Mouse (Mus musculus): Measurements from ENCODE around the gene Prss53. TPM values are rescaled to one million over a fixed set of nuclear protein-coding genes. Genes with fewer than 3 reads are reported as not detected.
A peak's percentile ranks its signal among the peaks of the same experiment; 100 is the strongest.

Gene Prss53
- polyA plus RNA-seq, 1 experiment from 2014 or later = 1.1 TPM

GRCm38 (mm10) chr7:127926846-127927245, 36.1 kb upstream of the Prss53 start:
- H3K36me3 ChIP-seq = peaks cover 33% of the 10 kb centered on the region
- peak overlapping the region; percentile 50 for H3K4me2 ChIP-seq
- H3K9ac ChIP-seq = peak overlapping the region; percentile 13; the same call in 1 of the 2 replicates
- H3K4me1 ChIP-seq = peaks cover 66% of the 10 kb centered on the region
- no peak overlapping the region for H3K4me3 ChIP-seq
- no peak for ATAC-seq (ENCODE audit: borderline replicate concordance, extremely low read depth, low FRiP score, low TSS enrichment)
- WGBS = 76% methylated on average over 11 of the region's 11 CpGs
- peaks cover 20% of the 10 kb centered on the region for H3K27me3 ChIP-seq
- H3K9me3 ChIP-seq = no peaks in the 10 kb centered on the region
- H3K27ac ChIP-seq = peak overlapping the region; percentile 96

DNA sequence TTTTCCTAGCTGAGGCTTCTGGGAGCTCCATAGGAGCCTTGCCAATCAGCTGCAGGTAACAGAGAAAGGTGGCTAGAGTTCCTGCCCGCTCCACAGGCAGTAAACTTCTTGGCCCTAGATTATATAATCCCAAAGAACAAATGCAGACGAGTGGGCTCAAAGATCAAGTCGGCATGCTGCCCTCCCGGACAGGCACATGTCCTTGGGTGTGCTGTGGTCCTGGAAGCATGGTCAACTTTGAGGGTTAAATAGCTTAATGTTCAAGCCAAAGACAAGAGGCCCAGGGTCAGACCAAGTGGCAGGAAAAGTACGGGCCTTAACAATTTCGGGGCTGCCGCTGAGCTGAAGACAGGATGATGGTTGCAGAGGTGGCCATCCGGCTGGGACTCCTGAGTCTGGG, 35.3 kb upstream of the Prss53 start:
- H3K27me3 ChIP-seq = peaks cover 20% of the 10 kb centered on the region
- no peaks in the 10 kb centered on the region for H3K9me3 ChIP-seq
- ATAC-seq (ENCODE audit: borderline replicate concordance, extremely low read depth, low FRiP score, low TSS enrichment) = no peak
- H3K4me1 ChIP-seq = peaks cover 58% of the 10 kb centered on the region
- H3K4me3 ChIP-seq = peak overlapping the region; percentile 5; the same call in 1 of the 2 replicates
- H3K9ac ChIP-seq = no peak overlapping the region
- WGBS = 70% methylated on average over 8 of the region's 8 CpGs
- peaks cover 33% of the 10 kb centered on the region for H3K36me3 ChIP-seq
- peak overlapping the region; percentile 50; the same call in 1 of the 2 replicates for H3K4me2 ChIP-seq
- H3K27ac ChIP-seq = peak overlapping the region; percentile 96

GRCm38 (mm10) chr7:127925252-127925651, 34.5 kb upstream of the Prss53 start:
- peaks cover 39% of the 10 kb centered on the region for H3K36me3 ChIP-seq
- H3K27ac ChIP-seq = peak overlapping the region; percentile 96
- peaks cover 16% of the 10 kb centered on the region for H3K27me3 ChIP-seq
- H3K9ac ChIP-seq = no peak overlapping the region
- ATAC-seq (ENCODE audit: borderline replicate concordance, extremely low read depth, low FRiP score, low TSS enrichment) = peak; percentile 77
- peaks cover 50% of the 10 kb centered on the region for H3K4me1 ChIP-seq
- H3K4me3 ChIP-seq = peak overlapping the region; percentile 5; the same call in 1 of the 2 replicates
- no peaks in the 10 kb centered on the region for H3K9me3 ChIP-seq
- WGBS = 47% methylated on average over 5 of the region's 5 CpGs
- H3K4me2 ChIP-seq = peak overlapping the region; percentile 27

- no peaks in the 10 kb centered on the region for H3K9me3 ChIP-seq
- H3K27ac ChIP-seq = peak overlapping the region; percentile 76
- H3K4me1 ChIP-seq = peaks cover 48% of the 10 kb centered on the region
- H3K4me3 ChIP-seq = no peak overlapping the region
- WGBS = 76% methylated on average over 5 of the region's 5 CpGs
- H3K9ac ChIP-seq = 0 out of 2 replicates have a peak overlapping the region, but pooled peaks have one; percentile 10
- no peak for ATAC-seq (ENCODE audit: borderline replicate concordance, extremely low read depth, low FRiP score, low TSS enrichment)
- H3K36me3 ChIP-seq = peaks cover 39% of the 10 kb centered on the region
- H3K27me3 ChIP-seq = 0 out of 2 replicates have a peak, but pooled peaks cover 3% of the 10 kb centered on the region
- 0 out of 2 replicates have a peak overlapping the region, but pooled peaks have one; percentile 4 for H3K4me2 ChIP-seq
Observed at GRCm38 (mm10) chr7:127923714-127924113, 32.9 kb upstream of the Prss53 start.

DNA sequence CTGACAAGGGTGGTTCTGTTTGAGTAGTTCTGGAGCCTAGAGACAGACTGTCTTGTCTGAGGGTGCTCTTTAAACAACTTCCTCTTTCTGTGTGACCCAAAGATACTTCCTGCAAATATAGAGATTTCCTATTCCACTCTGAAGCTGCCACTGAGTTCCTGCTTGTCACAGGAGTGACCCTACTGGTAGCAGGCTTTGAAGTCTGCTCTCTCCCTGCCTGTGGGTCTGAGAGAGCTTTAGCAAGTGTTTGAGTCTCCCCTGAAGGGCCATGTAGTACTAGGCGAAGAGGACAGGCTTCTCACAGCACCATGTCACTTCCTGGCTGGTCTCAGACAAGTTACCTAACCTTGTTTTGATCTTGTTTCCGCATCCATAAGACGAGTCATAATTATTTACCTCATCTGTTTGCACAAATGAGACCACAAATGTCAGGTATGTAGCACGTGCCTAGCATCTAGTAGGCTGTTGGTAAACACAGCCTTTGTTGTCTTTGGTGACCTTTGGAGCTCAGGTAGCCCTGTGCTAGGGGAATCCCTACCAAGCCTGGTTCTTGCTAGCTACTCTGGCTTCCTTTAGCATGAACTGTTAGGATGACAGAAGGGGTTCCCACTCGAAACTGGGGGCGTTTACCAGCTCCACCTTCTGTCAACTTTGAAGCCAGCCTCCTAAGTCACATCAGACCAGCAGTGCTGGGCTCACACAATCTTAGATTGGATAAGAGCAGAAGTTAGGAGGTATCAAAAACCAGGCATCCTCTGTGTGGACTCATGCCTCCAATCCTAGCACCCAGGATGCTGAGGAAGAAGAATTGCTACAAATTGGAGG, 31.9 kb upstream of the Prss53 start:
- Histone ChIP-seq H3K9me3 (no peaks in the 10 kb centered on the region), H3K27me3 (no peaks in the 10 kb centered on the region), H3K4me1 (peaks cover 48% of the 10 kb centered on the region), H3K4me3 (no peak overlapping the region), H3K27ac (peak overlapping the region; percentile 49), H3K36me3 (peaks cover 47% of the 10 kb centered on the region), H3K9ac (no peak overlapping the region), H3K4me2 (no peak overlapping the region)
- 55% methylated on average over 6 of the region's 6 CpGs for WGBS
- ATAC-seq (ENCODE audit: borderline replicate concordance, extremely low read depth, low FRiP score, low TSS enrichment) = no peak

DNA sequence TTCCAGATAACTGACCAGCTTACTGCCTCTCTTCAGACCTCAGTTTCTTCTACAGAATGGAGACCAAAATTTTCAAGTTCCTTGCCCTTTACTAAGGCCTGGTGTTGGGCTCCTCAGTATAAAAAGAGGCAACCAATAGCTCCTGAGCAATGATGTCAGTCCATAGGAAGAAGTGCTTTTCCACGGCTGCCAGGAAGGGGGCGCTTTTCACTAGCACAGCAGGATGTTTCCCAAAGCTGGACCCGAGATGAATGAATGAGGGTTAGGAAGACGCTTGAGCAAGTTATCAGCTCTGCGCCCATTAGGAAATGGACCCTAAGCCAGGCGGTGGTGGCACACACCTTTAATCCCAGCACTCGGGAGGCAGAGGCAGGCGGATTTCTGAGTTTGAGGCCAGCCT, 30.7 kb upstream of the Prss53 start:
- no peak overlapping the region for H3K4me2 ChIP-seq
- WGBS = 64% methylated on average over 8 of the region's 8 CpGs
- H3K4me3 ChIP-seq = no peak overlapping the region
- H3K9ac ChIP-seq = no peak overlapping the region
- H3K4me1 ChIP-seq = peaks cover 38% of the 10 kb centered on the region
- H3K27ac ChIP-seq = no peak overlapping the region
- H3K36me3 ChIP-seq = peaks cover 50% of the 10 kb centered on the region
- ATAC-seq (ENCODE audit: borderline replicate concordance, extremely low read depth, low FRiP score, low TSS enrichment) = no peak
- no peaks in the 10 kb centered on the region for H3K9me3 ChIP-seq
- H3K27me3 ChIP-seq = no peaks in the 10 kb centered on the region

- Histone ChIP-seq H3K4me2 (no peak overlapping the region), H3K36me3 (peaks cover 46% of the 10 kb centered on the region), H3K27ac (no peak overlapping the region), H3K27me3 (no peaks in the 10 kb centered on the region), H3K9ac (no peak overlapping the region), H3K9me3 (no peaks in the 10 kb centered on the region), H3K4me1 (peaks cover 19% of the 10 kb centered on the region), H3K4me3 (no peak overlapping the region)
- no peak for ATAC-seq (ENCODE audit: borderline replicate concordance, extremely low read depth, low FRiP score, low TSS enrichment)
- 71% methylated on average over 7 of the region's 7 CpGs for WGBS
Observed at GRCm38 (mm10) chr7:127919290-127919689, 28.5 kb upstream of the Prss53 start.

GRCm38 (mm10) chr7:127918203-127918602, 27.4 kb upstream of the Prss53 start:
- Histone ChIP-seq H3K27me3 (no peaks in the 10 kb centered on the region), H3K27ac (no peak overlapping the region), H3K9ac (no peak overlapping the region), H3K4me2 (no peak overlapping the region), H3K36me3 (peaks cover 43% of the 10 kb centered on the region), H3K4me3 (no peak overlapping the region), H3K4me1 (peaks cover 12% of the 10 kb centered on the region), H3K9me3 (no peaks in the 10 kb centered on the region)
- no peak for ATAC-seq (ENCODE audit: borderline replicate concordance, extremely low read depth, low FRiP score, low TSS enrichment)
- 52% methylated on average over 3 of the region's 3 CpGs for WGBS

DNA sequence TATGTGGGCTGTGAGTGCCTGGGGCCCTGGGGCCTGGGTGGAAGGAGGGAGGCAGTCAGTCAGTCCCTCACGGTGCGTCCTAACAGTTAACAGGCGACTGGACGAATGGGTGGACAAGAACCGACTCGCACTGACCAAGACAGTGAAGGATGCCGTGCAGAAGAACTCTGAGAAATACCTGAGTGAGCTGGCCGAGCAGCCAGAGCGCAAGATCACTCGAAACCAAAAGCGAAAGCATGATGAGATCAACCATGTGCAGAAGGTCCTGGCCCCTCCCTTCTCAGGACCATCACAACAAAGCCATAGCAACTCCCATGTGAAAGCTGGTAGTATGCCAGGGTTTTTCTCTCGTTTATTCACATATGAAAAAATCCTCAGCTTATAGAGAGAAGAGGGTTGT, 24.5 kb upstream of the Prss53 start:
- H3K9me3 ChIP-seq = no peaks in the 10 kb centered on the region
- no peak overlapping the region for H3K4me2 ChIP-seq
- peaks cover 31% of the 10 kb centered on the region for H3K36me3 ChIP-seq
- H3K27ac ChIP-seq = no peak overlapping the region
- no peak overlapping the region for H3K4me3 ChIP-seq
- H3K9ac ChIP-seq = no peak overlapping the region
- H3K4me1 ChIP-seq = peaks cover 13% of the 10 kb centered on the region
- no peaks in the 10 kb centered on the region for H3K27me3 ChIP-seq
- ATAC-seq (ENCODE audit: borderline replicate concordance, extremely low read depth, low FRiP score, low TSS enrichment) = no peak
- WGBS = 88% methylated on average over 12 of the region's 12 CpGs

DNA sequence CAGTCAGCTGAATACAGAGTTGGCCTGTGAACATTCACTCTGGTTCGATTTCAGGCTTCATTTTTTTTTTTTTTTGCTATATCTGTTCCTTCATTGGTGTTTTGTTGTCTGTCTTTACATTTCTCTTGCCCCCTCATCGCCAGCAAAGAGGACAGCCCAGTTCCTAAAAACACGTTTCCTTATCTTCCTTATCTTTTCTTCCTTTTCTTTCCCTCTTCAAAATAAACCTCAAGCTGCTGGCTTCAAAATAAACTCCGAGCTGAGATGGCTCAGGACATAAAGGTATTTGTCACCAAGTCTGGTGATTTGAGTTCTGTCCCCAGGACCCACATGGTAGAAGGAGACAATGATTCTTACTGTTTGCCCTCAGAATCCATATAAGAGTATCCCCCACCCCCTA, 22.2 kb upstream of the Prss53 start:
- peak overlapping the region; percentile 82 for H3K4me2 ChIP-seq
- 9% methylated on average over 4 of the region's 4 CpGs for WGBS
- H3K9ac ChIP-seq = peak overlapping the region; percentile 66
- no peaks in the 10 kb centered on the region for H3K27me3 ChIP-seq
- H3K9me3 ChIP-seq = no peaks in the 10 kb centered on the region
- peaks cover 13% of the 10 kb centered on the region for H3K4me1 ChIP-seq
- peaks cover 46% of the 10 kb centered on the region for H3K36me3 ChIP-seq
- peak overlapping the region; percentile 82 for H3K4me3 ChIP-seq
- peak overlapping the region; percentile 85; the same call in 1 of the 2 replicates for H3K27ac ChIP-seq
- no peak for ATAC-seq (ENCODE audit: borderline replicate concordance, extremely low read depth, low FRiP score, low TSS enrichment)

- Histone ChIP-seq H3K4me3 (peak within 1 kb of the TSS; percentile 82), H3K27me3 (no peaks in the 10 kb centered on the region), H3K4me2 (peak within 1 kb of the TSS; percentile 82), H3K36me3 (peaks cover 46% of the 10 kb centered on the region), H3K9ac (peak within 1 kb of the TSS; percentile 66), H3K9me3 (no peaks in the 10 kb centered on the region), H3K27ac (peak within 1 kb of the TSS; percentile 85), H3K4me1 (peaks cover 13% of the 10 kb centered on the region)
- under 1% methylated on average over 40 of the region's 40 CpGs for WGBS
- peak; percentile 93 for ATAC-seq (ENCODE audit: borderline replicate concordance, extremely low read depth, low FRiP score, low TSS enrichment)
Observed at GRCm38 (mm10) chr7:127912190-127912871, 21.6 kb upstream of the Prss53 start, which contains the start of gene Kat8. TSS of gene Kat8 (plus strand) at chr7:127912516.

DNA sequence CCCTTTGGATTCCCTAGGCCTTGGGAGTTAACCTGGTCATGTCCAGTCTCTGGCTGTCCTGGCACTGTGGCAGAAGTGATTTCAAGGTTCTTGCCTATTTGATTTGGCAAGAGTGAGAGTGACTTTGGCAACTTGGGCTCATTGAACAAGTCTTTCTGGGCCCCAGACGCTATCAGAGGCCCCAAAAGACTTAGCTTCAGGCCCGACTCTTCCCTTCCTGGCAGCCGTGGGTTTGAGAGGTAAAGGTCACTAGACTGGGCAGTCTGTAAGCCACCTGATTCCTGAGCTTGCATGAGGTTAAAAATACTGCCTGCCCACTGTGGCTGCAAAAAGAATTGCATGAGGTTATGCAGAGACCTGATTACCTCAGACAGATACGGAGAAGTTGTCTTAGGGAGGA, 17.9 kb upstream of the Prss53 start:
- H3K27ac ChIP-seq = no peak overlapping the region
- ATAC-seq (ENCODE audit: borderline replicate concordance, extremely low read depth, low FRiP score, low TSS enrichment) = no peak
- H3K4me1 ChIP-seq = peaks cover 23% of the 10 kb centered on the region
- H3K9me3 ChIP-seq = no peaks in the 10 kb centered on the region
- 87% methylated on average over 4 of the region's 4 CpGs for WGBS
- peaks cover 52% of the 10 kb centered on the region for H3K36me3 ChIP-seq
- no peak overlapping the region for H3K4me2 ChIP-seq
- no peak overlapping the region for H3K4me3 ChIP-seq
- no peaks in the 10 kb centered on the region for H3K27me3 ChIP-seq
- no peak overlapping the region for H3K9ac ChIP-seq

All from lung, embryonic 15.5 days (tissue).